Mouse (Mus musculus): ENCODE data around the gene Gm45234. TPM values are rescaled to one million over a fixed set of nuclear protein-coding genes. Genes with fewer than 3 reads are reported as not detected.

Gene Gm45234
- polyA plus RNA-seq, 2 experiments = not detected

DNA sequence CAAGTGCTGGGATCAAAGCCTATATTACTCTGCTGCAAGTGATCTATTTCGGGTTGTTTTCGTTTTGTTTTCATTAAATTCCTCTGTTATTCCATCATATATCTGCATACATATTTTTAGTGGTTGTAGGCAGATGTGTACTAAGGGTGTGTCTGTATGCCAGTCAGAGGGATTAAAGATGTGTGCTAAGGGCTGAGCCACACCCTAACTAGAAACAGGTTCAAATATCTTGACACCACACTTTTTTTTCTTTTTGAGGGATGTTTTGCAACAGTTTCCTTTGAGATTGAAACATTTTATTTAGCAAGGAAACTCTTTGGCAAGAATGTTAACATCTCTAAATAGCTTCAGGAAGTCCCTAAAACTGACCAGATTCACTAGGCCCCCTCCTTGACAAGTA, 40.4 kb upstream of the Gm45234 start:
- H3K4me1 ChIP-seq (replicated peaks; ENCODE audit: control insufficient read depth in 2 of 2, insufficient read depth in 2 of 2, low read length in 1 of 2) = peaks cover 0 to 8% of the 10 kb centered on the region in 2 experiments; a peak in 2 of 4 replicates
- H3K36me3 ChIP-seq (replicated peaks; ENCODE audit: control insufficient read depth, insufficient read depth, low read depth) = no peaks in the 10 kb centered on the region
- no peak overlapping the region for H3K27ac ChIP-seq
- no peaks in the 10 kb centered on the region for H3K27me3 ChIP-seq (ENCODE audit: control insufficient read depth, insufficient read depth, low read length)
- H3K9ac ChIP-seq (replicated peaks) = no peak overlapping the region
- TF ChIP-seq CTCF (IDR thresholded peaks at IDR 0.05; ENCODE audit: low read depth) (no peak), EP300 (IDR thresholded peaks at IDR 0.05; ENCODE audit: low read depth) (no peak)
- no peak; the same call in 1 of the 2 replicates for ATAC-seq (ENCODE audit: insufficient read depth)
- H3K4me2 ChIP-seq (ENCODE audit: low read depth) = no peak overlapping the region
- H3K9me3 ChIP-seq (ENCODE audit: control insufficient read depth, low read length) = no peaks in the 10 kb centered on the region
- 64% methylated on average over 2 of the region's 2 CpGs for WGBS (ENCODE audit: insufficient replicate concordance)
- DNase-seq (ENCODE audit: low read depth in 3 of 3, low spot score in 3 of 3) = no peak
- no peak overlapping the region for H3K4me3 ChIP-seq (ENCODE audit: insufficient read depth in 1 of 2, low read depth in 2 of 2, low read length in 2 of 2)

GRCm38 (mm10) chr6:124795781-124796180, 40.0 kb upstream of the Gm45234 start:
- no peaks in the 10 kb centered on the region for H3K36me3 ChIP-seq (replicated peaks; ENCODE audit: control insufficient read depth, insufficient read depth, low read depth)
- DNase-seq (ENCODE audit: low read depth in 3 of 3, low spot score in 3 of 3) (no peak), ATAC-seq (ENCODE audit: insufficient read depth) (no peak)
- no peak overlapping the region for H3K9ac ChIP-seq (replicated peaks)
- H3K9me3 ChIP-seq (ENCODE audit: control insufficient read depth, low read length) = no peaks in the 10 kb centered on the region
- peaks cover 0 to 8% of the 10 kb centered on the region in 2 experiments; a peak in 2 of 4 replicates for H3K4me1 ChIP-seq (replicated peaks; ENCODE audit: control insufficient read depth in 2 of 2, insufficient read depth in 2 of 2, low read length in 1 of 2)
- 83% methylated on average over 4 of the region's 4 CpGs for WGBS (ENCODE audit: insufficient replicate concordance)
- no peak overlapping the region for H3K4me2 ChIP-seq (ENCODE audit: low read depth)
- no peak overlapping the region for H3K27ac ChIP-seq
- no peaks in the 10 kb centered on the region for H3K27me3 ChIP-seq (ENCODE audit: control insufficient read depth, insufficient read depth, low read length)
- TF ChIP-seq CTCF (IDR thresholded peaks at IDR 0.05; ENCODE audit: low read depth) = no peak
- TF ChIP-seq EP300 (IDR thresholded peaks at IDR 0.05; ENCODE audit: low read depth) = no peak
- no peak overlapping the region for H3K4me3 ChIP-seq (ENCODE audit: insufficient read depth in 1 of 2, low read depth in 2 of 2, low read length in 2 of 2)

- WGBS (ENCODE audit: insufficient replicate concordance) = 71% methylated on average over 3 of the region's 3 CpGs
- H3K9me3 ChIP-seq (ENCODE audit: control insufficient read depth, low read length) = no peaks in the 10 kb centered on the region
- no peak overlapping the region for H3K9ac ChIP-seq (replicated peaks)
- no peaks in the 10 kb centered on the region for H3K36me3 ChIP-seq (replicated peaks; ENCODE audit: control insufficient read depth, insufficient read depth, low read depth)
- H3K4me2 ChIP-seq (ENCODE audit: low read depth) = no peak overlapping the region
- no peaks in the 10 kb centered on the region for H3K27me3 ChIP-seq (ENCODE audit: control insufficient read depth, insufficient read depth, low read length)
- no peak for DNase-seq (ENCODE audit: low read depth in 3 of 3, low spot score in 3 of 3)
- no peak overlapping the region for H3K27ac ChIP-seq
- TF ChIP-seq CTCF (IDR thresholded peaks at IDR 0.05; ENCODE audit: low read depth) (no peak), EP300 (IDR thresholded peaks at IDR 0.05; ENCODE audit: low read depth) (no peak)
- ATAC-seq (ENCODE audit: insufficient read depth) = no peak
- H3K4me3 ChIP-seq (ENCODE audit: insufficient read depth in 1 of 2, low read depth in 2 of 2, low read length in 2 of 2) = no peak overlapping the region
- peaks cover 0 to 9% of the 10 kb centered on the region in 2 experiments; a peak in 2 of 4 replicates for H3K4me1 ChIP-seq (replicated peaks; ENCODE audit: control insufficient read depth in 2 of 2, insufficient read depth in 2 of 2, low read length in 1 of 2)
These were observed 36.1 kb upstream of the Gm45234 start for GRCm38 (mm10) chr6:124791911-124792310.

GRCm38 (mm10) chr6:124790121-124790520, 34.3 kb upstream of the Gm45234 start:
- no peak for TF ChIP-seq EP300 (IDR thresholded peaks at IDR 0.05; ENCODE audit: low read depth)
- Histone ChIP-seq H3K27me3 (ENCODE audit: control insufficient read depth, insufficient read depth, low read length) (no peaks in the 10 kb centered on the region), H3K27ac (no peak overlapping the region), H3K4me2 (ENCODE audit: low read depth) (no peak overlapping the region), H3K9ac (replicated peaks) (no peak overlapping the region), H3K4me1 (replicated peaks; ENCODE audit: control insufficient read depth in 2 of 2, insufficient read depth in 2 of 2, low read length in 1 of 2) (peaks cover 0 to 1% of the 10 kb centered on the region in 2 experiments; a peak in 1 of 4 replicates), H3K36me3 (replicated peaks; ENCODE audit: control insufficient read depth, insufficient read depth, low read depth) (no peaks in the 10 kb centered on the region), H3K9me3 (ENCODE audit: control insufficient read depth, low read length) (no peaks in the 10 kb centered on the region), H3K4me3 (ENCODE audit: insufficient read depth in 1 of 2, low read depth in 2 of 2, low read length in 2 of 2) (no peak overlapping the region)
- DNase-seq (ENCODE audit: low read depth in 3 of 3, low spot score in 3 of 3) (no peak), ATAC-seq (ENCODE audit: insufficient read depth) (no peak)
- WGBS (ENCODE audit: insufficient replicate concordance) = 64% methylated on average over 4 of the region's 4 CpGs

DNA sequence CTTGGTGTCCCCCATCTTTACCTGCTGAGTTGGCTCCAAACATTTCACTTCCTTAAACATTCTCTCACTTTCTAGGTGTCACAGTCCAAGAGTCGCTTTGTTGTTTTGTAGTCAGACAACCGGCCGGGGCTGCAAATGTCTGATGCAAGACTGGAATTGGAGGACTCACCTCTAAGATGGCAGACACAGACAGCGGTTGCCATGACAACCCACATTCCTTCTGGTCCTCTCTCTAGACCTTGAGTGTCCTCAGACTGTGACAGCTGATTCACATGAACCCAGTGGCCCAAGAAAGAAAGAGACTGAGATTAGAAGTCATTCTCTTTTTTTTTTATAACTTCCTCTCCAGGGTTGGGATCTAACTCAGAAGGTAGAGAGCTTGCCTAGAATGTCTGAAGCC, 33.7 kb upstream of the Gm45234 start:
- 70% methylated on average over 4 of the region's 4 CpGs for WGBS (ENCODE audit: insufficient replicate concordance)
- Histone ChIP-seq H3K4me1 (replicated peaks; ENCODE audit: control insufficient read depth in 2 of 2, insufficient read depth in 2 of 2, low read length in 1 of 2) (peaks cover 0 to 1% of the 10 kb centered on the region in 2 experiments; a peak in 1 of 4 replicates), H3K27me3 (ENCODE audit: control insufficient read depth, insufficient read depth, low read length) (no peaks in the 10 kb centered on the region), H3K36me3 (replicated peaks; ENCODE audit: control insufficient read depth, insufficient read depth, low read depth) (no peaks in the 10 kb centered on the region), H3K9me3 (ENCODE audit: control insufficient read depth, low read length) (no peaks in the 10 kb centered on the region), H3K4me3 (ENCODE audit: insufficient read depth in 1 of 2, low read depth in 2 of 2, low read length in 2 of 2) (no peak overlapping the region), H3K4me2 (ENCODE audit: low read depth) (no peak overlapping the region), H3K9ac (replicated peaks) (no peak overlapping the region), H3K27ac (no peak overlapping the region)
- ATAC-seq (ENCODE audit: insufficient read depth) (no peak), DNase-seq (ENCODE audit: low read depth in 3 of 3, low spot score in 3 of 3) (no peak)
- no peak for TF ChIP-seq CTCF (IDR thresholded peaks at IDR 0.05; ENCODE audit: low read depth)
- no peak for TF ChIP-seq EP300 (IDR thresholded peaks at IDR 0.05; ENCODE audit: low read depth)

All from liver, embryonic 14.5 days (tissue).